Mouse (Mus musculus): Measurements from ENCODE around the gene Gzmk.

Gene Gzmk

DNA sequence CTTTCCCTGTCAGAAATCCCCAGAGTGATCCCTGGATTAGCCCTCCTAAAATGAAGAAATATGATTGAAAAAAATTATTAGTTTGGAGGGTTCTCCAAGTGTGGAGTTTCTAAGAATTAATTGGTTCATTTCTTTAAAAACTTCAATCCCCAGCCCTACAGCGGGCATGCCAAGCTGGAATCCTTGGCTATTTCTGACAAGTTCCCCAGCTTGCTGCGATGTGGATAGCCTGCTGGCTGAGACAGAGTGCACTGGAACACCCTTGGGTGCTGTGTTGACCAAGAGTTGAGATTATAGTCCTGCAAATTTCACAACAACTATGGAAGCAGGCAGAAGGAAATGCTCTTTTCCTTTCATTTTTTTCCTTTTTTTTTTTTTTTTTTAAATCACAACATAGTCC lies 24.1 kb downstream of the Gzmk start:
- DNase-seq = no peak

GRCm38 (mm10) chr13:113200726-113201125 lies 25.0 kb downstream of the Gzmk start:
- no peak for DNase-seq

GRCm38 (mm10) chr13:113199331-113199730 lies 26.4 kb downstream of the Gzmk start:
- no peak for DNase-seq

- no peak for DNase-seq
Measured at GRCm38 (mm10) chr13:113197872-113198502, 27.7 kb downstream of the Gzmk start.

GRCm38 (mm10) chr13:113196808-113197674 lies 28.7 kb downstream of the Gzmk start:
- DNase-seq = no peak

- no peak for DNase-seq
Measured at GRCm38 (mm10) chr13:113183720-113184119, 42.0 kb downstream of the Gzmk start.

GRCm38 (mm10) chr13:113183310-113183709 lies 42.4 kb downstream of the Gzmk start:
- DNase-seq = no peak

DNA sequence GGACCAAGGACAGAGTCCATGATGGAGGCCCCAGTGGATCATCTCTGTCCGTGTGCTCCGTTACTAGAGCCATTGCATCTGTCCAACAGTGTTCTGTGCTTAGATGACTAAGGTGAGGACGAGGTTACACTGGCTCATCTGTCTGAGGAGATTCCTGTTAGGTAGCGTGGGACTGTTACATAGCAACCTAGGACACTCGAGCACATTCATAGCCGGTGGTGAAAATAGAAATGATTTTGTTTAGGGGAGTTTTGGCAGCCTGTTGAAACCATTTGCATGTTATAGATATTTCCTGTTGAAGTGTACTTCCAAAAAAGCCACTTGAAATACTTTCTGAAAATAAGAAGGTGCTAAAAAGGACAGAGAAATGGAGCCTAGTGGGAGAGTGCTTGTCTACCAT lies 51.5 kb downstream of the Gzmk start:
- no peak for DNase-seq

DNA sequence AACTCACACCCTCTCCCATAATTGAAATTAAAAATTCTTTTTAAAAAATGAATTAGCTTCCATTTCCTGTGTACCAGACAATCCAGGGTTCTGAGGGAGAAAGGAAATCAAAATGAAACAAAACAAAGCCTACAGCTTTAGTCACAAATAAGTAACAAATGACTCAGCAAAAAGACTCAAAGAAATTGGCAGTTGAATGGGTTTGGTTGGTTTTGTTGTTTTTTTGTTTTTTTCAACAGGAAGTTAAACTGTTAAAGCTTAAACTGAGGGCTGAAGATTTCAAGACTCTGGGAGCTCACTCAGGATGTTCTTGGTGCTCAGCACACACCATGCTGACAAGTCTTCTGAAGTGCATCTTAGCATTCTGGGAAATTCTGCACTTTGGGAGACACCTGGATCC lies 55.5 kb downstream of the Gzmk start:
- no peak for DNase-seq

DNA sequence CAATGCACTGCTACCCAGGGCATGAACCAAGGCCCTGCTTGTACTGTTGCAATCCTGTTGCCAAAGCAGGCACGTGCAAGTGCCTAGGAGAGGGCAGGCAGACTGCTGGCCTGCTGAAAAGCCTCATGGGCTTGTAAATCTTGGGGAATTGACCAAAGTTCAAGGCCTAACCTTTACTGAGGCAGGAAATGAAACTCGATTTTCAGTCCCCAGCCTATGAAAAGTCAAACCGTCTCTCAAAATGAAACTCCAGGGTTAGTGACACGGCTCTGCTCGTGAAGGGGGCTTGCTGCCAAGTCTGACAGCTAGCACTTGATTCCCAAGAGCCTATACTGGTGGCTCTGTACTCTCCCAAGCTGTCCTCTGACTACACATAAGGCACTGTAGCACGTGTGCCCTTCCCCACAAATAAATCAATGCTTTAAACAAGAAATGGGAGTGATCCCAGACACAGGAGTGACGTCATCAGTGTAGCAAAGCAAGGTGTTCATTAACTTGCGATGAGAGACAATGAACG lies 57.6 kb downstream of the Gzmk start:
- DNase-seq = no peak

GRCm38 (mm10) chr13:113164252-113165005 lies 61.3 kb downstream of the Gzmk start:
- no peak for DNase-seq

GRCm38 (mm10) chr13:113151556-113151955 lies 74.2 kb downstream of the Gzmk start:
- DNase-seq = no peak

DNA sequence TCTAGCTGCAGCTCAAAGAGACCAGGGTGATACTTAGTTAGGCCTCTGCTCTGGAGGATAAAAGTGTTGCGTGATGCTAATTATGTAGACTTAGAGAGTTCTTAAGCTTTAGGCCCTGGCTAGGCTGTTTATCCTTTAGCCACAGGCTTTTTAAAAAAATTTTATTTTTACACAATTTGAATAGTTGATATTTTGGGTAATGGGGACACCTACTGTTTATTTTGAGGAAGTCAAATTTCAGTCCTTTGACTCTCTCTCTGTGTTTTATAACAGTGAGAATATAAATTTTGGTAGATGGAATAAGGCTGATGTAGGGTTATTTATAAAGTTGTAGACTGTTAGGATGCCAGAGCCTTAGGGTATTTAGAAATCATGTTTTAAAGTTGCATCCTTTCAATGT lies 86.1 kb downstream of the Gzmk start:
- no peak for DNase-seq

- DNase-seq = no peak
Measured at GRCm38 (mm10) chr13:113129974-113130373, 95.7 kb downstream of the Gzmk start.

Data from cerebellum, adult 9-10 months (tissue).